Mouse (Mus musculus): ENCODE measurements around the gene Col5a3. TPM values are rescaled to one million over a fixed set of nuclear protein-coding genes. Genes with fewer than 3 reads are reported as not detected.

Gene Col5a3
- total RNA-seq (2023) = under 1 TPM; 0.68 to 0.83 TPM

DNA sequence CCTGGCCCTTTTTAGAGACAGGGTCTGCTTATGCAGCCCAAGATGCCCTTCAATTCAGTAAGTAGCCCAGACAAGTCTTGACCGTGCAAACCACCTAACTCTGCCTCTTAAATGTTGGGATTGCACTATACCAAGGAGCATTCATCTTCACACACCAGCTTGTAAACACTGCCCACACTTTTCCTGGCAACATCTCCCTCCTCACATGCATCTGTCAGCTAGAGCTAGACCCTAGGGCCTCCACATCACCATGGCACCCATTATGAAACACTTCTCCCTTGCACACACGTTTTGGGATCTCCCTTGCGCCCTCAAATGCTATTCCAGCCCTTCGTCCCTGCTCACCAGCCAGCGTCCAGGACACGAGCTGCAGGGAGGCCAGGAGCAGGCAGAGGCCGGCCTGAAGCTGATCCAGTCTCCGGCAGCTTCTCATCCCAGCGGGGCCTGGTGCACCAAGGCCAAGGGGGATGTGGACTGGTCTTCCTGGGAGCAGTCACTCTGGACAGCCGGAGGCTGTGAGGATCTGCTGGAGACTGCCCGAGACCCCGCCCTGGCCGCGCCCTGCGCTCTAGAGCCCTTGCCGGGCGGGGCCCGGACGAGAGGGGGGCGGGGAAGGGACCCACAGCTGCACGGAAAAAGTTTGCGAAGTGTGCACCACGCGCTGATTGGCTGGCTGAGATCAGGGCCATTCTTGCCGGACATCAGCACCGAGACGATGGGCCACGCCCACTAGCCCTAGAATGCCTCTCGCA lies at the start of gene Col5a3:
Gene Col5a3, minus strand, starts transcription at position 547 of the 752 bp plus-strand sequence.

DNA sequence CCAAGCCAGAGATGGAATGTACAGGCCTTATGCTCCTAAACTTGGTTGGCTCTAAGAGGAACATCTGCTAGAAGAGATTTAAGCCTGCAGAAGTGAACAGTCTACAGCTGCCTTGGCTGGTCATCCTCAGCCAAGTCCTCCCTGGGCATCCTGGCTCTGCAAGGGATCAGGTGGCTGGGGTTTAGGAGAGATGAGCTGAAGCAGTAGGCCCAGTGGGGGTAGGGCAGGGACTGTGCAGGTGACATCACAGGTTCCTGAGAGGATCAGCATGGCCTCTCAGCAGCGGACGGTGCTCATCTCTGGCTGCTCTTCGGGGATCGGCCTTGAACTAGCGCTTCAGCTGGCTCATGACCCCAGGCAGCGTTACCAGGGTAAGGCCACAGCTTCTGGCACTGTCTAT lies 3.4 kb upstream of the Col5a3 start, which contains the start of gene Rdh8:
Gene Rdh8, plus strand, starts transcription at position 268 of the 400 bp plus-strand sequence.

DNA sequence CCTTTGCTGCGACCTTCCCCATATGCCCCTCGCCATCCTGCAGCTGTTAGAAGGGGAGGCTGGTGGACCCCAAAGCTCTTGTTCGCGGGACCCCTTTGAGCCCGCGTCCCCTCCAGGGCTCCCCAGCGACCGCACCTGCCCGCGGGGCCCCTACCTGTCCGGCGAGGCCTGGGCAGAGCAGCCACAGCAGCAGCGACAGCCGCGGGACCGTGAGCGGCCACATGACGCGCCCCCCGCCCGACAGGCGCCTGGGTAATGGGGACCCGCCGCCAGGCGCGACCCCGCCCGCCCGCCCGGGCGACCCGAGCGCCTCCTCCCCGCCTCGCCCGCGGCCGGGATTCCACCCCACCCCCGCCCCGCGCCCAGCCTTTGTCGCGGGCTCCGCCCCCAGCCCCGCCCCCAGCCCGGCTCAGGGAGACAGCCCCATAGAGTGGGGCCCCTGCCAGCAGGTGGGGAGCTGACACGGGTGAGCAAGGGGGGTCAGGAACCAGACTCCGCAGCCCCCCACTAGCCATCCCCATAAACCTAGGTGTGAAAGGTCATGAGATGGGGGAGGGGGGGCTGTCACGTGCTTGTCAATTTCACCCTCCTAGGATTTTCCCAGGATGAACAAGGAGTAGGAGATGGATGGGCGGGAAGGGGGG lies 68.7 kb downstream of the Col5a3 start, which contains the start of gene Olfm2:
Gene Olfm2, minus strand, starts transcription at position 333 of the 644 bp plus-strand sequence.

Other genes starting within 250 kb of the Col5a3 start
- gene Zfp846, start 233.8 kb downstream of the Col5a3 start, total RNA-seq (2023) = 1 to 10 TPM; 1.7 to 3.2 TPM
- 100 to 1,000 TPM; 321 to 327 TPM for gene Ubl5, start 172.2 kb downstream of the Col5a3 start, total RNA-seq (2023)
- gene Fbxl12, start 170.3 kb downstream of the Col5a3 start, total RNA-seq (2023) = 10 to 100 TPM; 18.3 to 21.1 TPM
- 1 to 10 TPM; 7.9 to 8.7 TPM for gene Pin1, start 163.0 kb downstream of the Col5a3 start, total RNA-seq (2023)
- not detected for gene Olfm2, start 68.7 kb downstream of the Col5a3 start, total RNA-seq (2023)
- not detected for gene Rdh8, start 3.4 kb upstream of the Col5a3 start, total RNA-seq (2023)
- 1 to 10 TPM; 5.7 to 6.0 TPM for gene A230050P20Rik, start 53.6 kb upstream of the Col5a3 start, total RNA-seq (2023)
- under 1 TPM; 0.22 to 0.51 TPM for gene Angptl6, start 64.7 kb upstream of the Col5a3 start, total RNA-seq (2023)
- gene Ppan, start 73.1 kb upstream of the Col5a3 start, total RNA-seq (2023) = 10 to 100 TPM; 28.5 to 28.9 TPM
- gene Eif3g, start 83.6 kb upstream of the Col5a3 start, total RNA-seq (2023) = 10 to 100 TPM; 79.3 to 80.8 TPM
- gene Dnmt1, start 144.8 kb upstream of the Col5a3 start, total RNA-seq (2023) = 100 to 1,000 TPM; 115 to 127 TPM
- 10 to 100 TPM in 1 of 2 experiments, 1 to 10 TPM in 1; 9.1 to 14.7 TPM for gene S1pr2, start 161.7 kb upstream of the Col5a3 start, total RNA-seq (2023)
- 10 to 100 TPM; 39.6 to 43.6 TPM for gene Mrpl4, start 187.7 kb upstream of the Col5a3 start, total RNA-seq (2023)
- gene Icam1, start 200.9 kb upstream of the Col5a3 start, total RNA-seq (2023) = 10 to 100 TPM; 16.6 to 17.7 TPM
- gene Icam4, start 214.3 kb upstream of the Col5a3 start, total RNA-seq (2023) = 1 to 10 TPM; 5.5 to 7.8 TPM
- under 1 TPM; 0.26 TPM for gene Icam5, start 217.0 kb upstream of the Col5a3 start, total RNA-seq (2023)